Mouse (Mus musculus) hematopoietic stem cell, adult 5-6 weeks (primary cell): ENCODE results near the gene Ptger1. TPM values are rescaled to one million over a fixed set of nuclear protein-coding genes. Genes with fewer than 3 reads are reported as not detected.

Source experiments
- ATAC-seq, 2 experiments: fragments of 125-278 bp in 1 of 2; replicated peaks in 1 of 2; 2 replicates each; pipeline ENCODE4 v1.8.0; 2016 to 2017; ENCODE audit warnings: inconsistent platforms in 2 of 2, mild to moderate bottlenecking in 2 of 2, moderate number of reproducible peaks in 2 of 2, low read depth in 1 of 2, moderate TSS enrichment in 1 of 2; ENCODE audit not compliant: low FRiP score in 2 of 2, poor library complexity in 2 of 2, severe bottlenecking in 2 of 2, insufficient read depth in 1 of 2, low TSS enrichment in 1 of 2
- total RNA-seq: library from RNA; stranded (forward); fragments of 172-1452, 232-1000 nt; gene quantifications from 2 replicates; pipeline ENCODE4 v1.2.3, GENCODE M21; 2017

Gene Ptger1
- total RNA-seq, 1 experiment from 2014 or later = 0.79 TPM

- peak; percentile 98 to 99 for ATAC-seq
These were observed 48.7 kb downstream of the Ptger1 start, which contains the start of gene Ddx39 for GRCm38 (mm10) chr8:83715031-83715690. TSS of gene Ddx39 (plus strand) at chr8:83715177.

- ATAC-seq = no peak
These were observed 49.3 kb downstream of the Ptger1 start for GRCm38 (mm10) chr8:83715771-83716170.

- no peak for ATAC-seq
These were observed 50.1 kb downstream of the Ptger1 start for GRCm38 (mm10) chr8:83716563-83716962.

- no peak for ATAC-seq
These were observed 52.6 kb downstream of the Ptger1 start for GRCm38 (mm10) chr8:83719048-83719447.

GRCm38 (mm10) chr8:83719693-83720092, 53.2 kb downstream of the Ptger1 start:
- ATAC-seq = no peak

- no peak for ATAC-seq
These were observed 55.0 kb downstream of the Ptger1 start for GRCm38 (mm10) chr8:83721405-83722025.

Other genes starting within 250 kb of the Ptger1 start
- 65.2 and 86.4 TPM in 2 replicates for gene Scoc, start 208.3 kb upstream of the Ptger1 start, total RNA-seq
- gene Olfr370, start 130.9 kb upstream of the Ptger1 start, total RNA-seq = not detected in 2 replicates
- 103 and 142 TPM in 2 replicates for gene Ndufb7, start 100.0 kb upstream of the Ptger1 start, total RNA-seq
- 310 and 360 TPM in 2 replicates for gene Tecr, start 58.7 kb upstream of the Ptger1 start, total RNA-seq
- 68.1 and 73.6 TPM in 2 replicates for gene Dnajb1, start 58.5 kb upstream of the Ptger1 start, total RNA-seq
- gene Gipc1, start 14.0 kb upstream of the Ptger1 start, total RNA-seq = 4.6 and 13.5 TPM in 2 replicates
- gene Pkn1, start 32.5 kb downstream of the Ptger1 start, total RNA-seq = 67.6 and 83.1 TPM in 2 replicates
- 61.0 and 66.9 TPM in 2 replicates for gene Ddx39, start 48.5 kb downstream of the Ptger1 start, total RNA-seq
- 23.2 and 24.9 TPM in 2 replicates for gene Adgre5, start 74.6 kb downstream of the Ptger1 start, total RNA-seq
- gene Adgrl1, start 233.4 kb downstream of the Ptger1 start, total RNA-seq = 4.2 and 5.0 TPM in 2 replicates